Mouse (Mus musculus) forebrain, embryonic 11.5 days (tissue): ENCODE results near the gene Cxcl2. TPM values are rescaled to one million over a fixed set of nuclear protein-coding genes. Genes with fewer than 3 reads are reported as not detected.
A peak's percentile ranks its signal among the peaks of the same experiment; 100 is the strongest.

Experiments
- ATAC-seq: fragments of 200-750 bp; cut with Nextera tagmentation; replicated peaks from 2 replicates; pipeline ENCODE4 v1.8.0; 2017; ENCODE audit warnings: moderate TSS enrichment; ENCODE audit not compliant: low FRiP score
- DNase-seq: peaks from one replicate; pipeline ENCODE4 v3.0.0-alpha.2; 2017; ENCODE audit warnings: low spot score
- H3K27ac ChIP-seq: fragments of 300-500 bp; sonication (generic); 2 replicates; pipeline ENCODE4 v1.5.1; 2014; ENCODE audit warnings: low read depth, low read length
- H3K27me3 ChIP-seq: fragments of 300-500 bp; sonication (generic); 2 replicates; pipeline ENCODE4 v1.6.1; 2014; ENCODE audit warnings: mild to moderate bottlenecking, low read length, mixed read lengths; ENCODE audit not compliant: control insufficient read depth, insufficient read depth
- H3K36me3 ChIP-seq: fragments of 300-500 bp; sonication (generic); 2 replicates; pipeline ENCODE4 v1.6.1; 2014; ENCODE audit warnings: mild to moderate bottlenecking, low read length, moderate library complexity, mixed read lengths; ENCODE audit not compliant: control insufficient read depth, insufficient read depth
- H3K4me1 ChIP-seq: fragments of 300-500 bp; sonication (generic); replicated peaks from 2 replicates; pipeline ENCODE4 v1.6.1; 2014; ENCODE audit warnings: low read length, mixed read lengths; ENCODE audit not compliant: control insufficient read depth, insufficient read depth
- H3K4me2 ChIP-seq: fragments of 300-500 bp; sonication (generic); 2 replicates; pipeline ENCODE4 v1.6.1; 2014; ENCODE audit warnings: low read depth, mild to moderate bottlenecking, low read length, moderate library complexity, mixed read lengths; ENCODE audit not compliant: severe bottlenecking
- H3K4me3 ChIP-seq: fragments of 300-500 bp; sonication (generic); 2 replicates; pipeline ENCODE4 v1.5.1; 2014; ENCODE audit warnings: low read depth, low read length
- H3K9ac ChIP-seq: fragments of 300-500 bp; sonication (generic); 2 replicates; pipeline ENCODE4 v1.6.1; 2014; ENCODE audit warnings: low read length
- H3K9me3 ChIP-seq: fragments of 300-500 bp; sonication (generic); 2 replicates; pipeline ENCODE4 v1.6.1; 2016; ENCODE audit warnings: low read length, mixed read lengths; ENCODE audit not compliant: control insufficient read depth
- WGBS: fragments of 180-500 bp; shearing (Covaris S2); extraction: QIAGEN DNeasy Blood & Tissue Kit; methylation state at CpG from one replicate; pipeline ENCODE4 v1.1.7; 2014; 5-methylcytosine and 5-hydroxymethylcytosine counted together
- polyA plus RNA-seq: library from polyadenylated mRNA; unstranded; fragments of >200 nt; fragmentation: Nextera tagmentation; extraction: Ambion mirVana; gene quantifications from 2 replicates; pipeline ENCODE4 v1.2.1, GENCODE M21; 2014

Cxcl2 gene
- polyA plus RNA-seq, 1 experiment from 2014 or later = not detected

GRCm38 (mm10) chr5:90884628-90885242 lies 18.9 kb upstream of the Cxcl2 start:
- no peaks in the 10 kb centered on the region for H3K27me3 ChIP-seq
- H3K9me3 ChIP-seq = no peaks in the 10 kb centered on the region
- H3K9ac ChIP-seq = no peak overlapping the region
- no peak overlapping the region for H3K27ac ChIP-seq
- WGBS = 79% methylated on average over 2 of the region's 2 CpGs
- H3K4me2 ChIP-seq = no peak overlapping the region
- H3K4me3 ChIP-seq = no peak overlapping the region
- no peaks in the 10 kb centered on the region for H3K36me3 ChIP-seq
- ATAC-seq (no peak), DNase-seq (no peak)
- H3K4me1 ChIP-seq = no peaks in the 10 kb centered on the region

- ATAC-seq (no peak), DNase-seq (no peak)
- no peak overlapping the region for H3K9ac ChIP-seq
- H3K36me3 ChIP-seq = no peaks in the 10 kb centered on the region
- no peaks in the 10 kb centered on the region for H3K27me3 ChIP-seq
- H3K27ac ChIP-seq = no peak overlapping the region
- H3K4me3 ChIP-seq = no peak overlapping the region
- WGBS = 87% methylated on average over 5 of the region's 5 CpGs
- H3K4me1 ChIP-seq = no peaks in the 10 kb centered on the region; the same call in 1 of the 2 replicates
- H3K9me3 ChIP-seq = no peaks in the 10 kb centered on the region
- no peak overlapping the region for H3K4me2 ChIP-seq
These were observed 15.0 kb upstream of the Cxcl2 start for GRCm38 (mm10) chr5:90888661-90889060.

GRCm38 (mm10) chr5:90890519-90891463 lies 12.9 kb upstream of the Cxcl2 start, which contains the start of gene Cxcl1:
Gene Cxcl1, plus strand, starts transcription at chr5:90891241.
- WGBS = 11% methylated on average over 30 of the region's 30 CpGs
- H3K27ac ChIP-seq = no peak within 1 kb of the TSS

GRCm38 (mm10) chr5:90891464-90891813 lies 12.2 kb upstream of the Cxcl2 start:
- Histone ChIP-seq H3K9ac (peak overlapping the region; percentile 60), H3K36me3 (no peaks in the 10 kb centered on the region), H3K4me3 (peak overlapping the region; percentile 38), H3K27me3 (no peaks in the 10 kb centered on the region), H3K4me2 (peak overlapping the region; percentile 91), H3K27ac (no peak overlapping the region), H3K9me3 (no peaks in the 10 kb centered on the region), H3K4me1 (no peaks in the 10 kb centered on the region; the same call in 1 of the 2 replicates)
- WGBS = 17% methylated on average over 10 of the region's 10 CpGs
- ATAC-seq = peak; percentile 52; the same call in 1 of the 2 replicates
- DNase-seq = no peak

More at GRCm38 (mm10) chr5:90890519-90891463, 12.9 kb upstream of the Cxcl2 start, which contains the start of gene Cxcl1:
- DNase-seq = peak; percentile 66
- ATAC-seq = peak; percentile 83
- peak within 1 kb of the TSS; percentile 60 for H3K9ac ChIP-seq
- H3K4me1 ChIP-seq = no peaks in the 10 kb centered on the region; the same call in 1 of the 2 replicates
- H3K4me2 ChIP-seq = peak within 1 kb of the TSS; percentile 91
- peak within 1 kb of the TSS; percentile 38 for H3K4me3 ChIP-seq
- H3K27me3 ChIP-seq = no peaks in the 10 kb centered on the region
- no peaks in the 10 kb centered on the region for H3K9me3 ChIP-seq
- no peaks in the 10 kb centered on the region for H3K36me3 ChIP-seq

GRCm38 (mm10) chr5:90894231-90894630 lies 9.4 kb upstream of the Cxcl2 start:
- H3K9me3 ChIP-seq = no peaks in the 10 kb centered on the region
- H3K4me2 ChIP-seq = no peak overlapping the region
- no peak overlapping the region for H3K4me3 ChIP-seq
- no peak overlapping the region for H3K9ac ChIP-seq
- WGBS = 82% methylated on average over 8 of the region's 8 CpGs
- H3K27ac ChIP-seq = no peak overlapping the region
- DNase-seq (no peak), ATAC-seq (no peak)
- no peaks in the 10 kb centered on the region for H3K27me3 ChIP-seq
- H3K36me3 ChIP-seq = no peaks in the 10 kb centered on the region
- no peaks in the 10 kb centered on the region; the same call in 1 of the 2 replicates for H3K4me1 ChIP-seq

GRCm38 (mm10) chr5:90897429-90897828 lies 6.2 kb upstream of the Cxcl2 start:
- H3K27me3 ChIP-seq = no peaks in the 10 kb centered on the region
- H3K9me3 ChIP-seq = no peaks in the 10 kb centered on the region
- ATAC-seq (no peak), DNase-seq (no peak)
- no peaks in the 10 kb centered on the region for H3K4me1 ChIP-seq
- H3K4me2 ChIP-seq = no peak overlapping the region
- H3K36me3 ChIP-seq = no peaks in the 10 kb centered on the region
- H3K27ac ChIP-seq = no peak overlapping the region
- no peak overlapping the region for H3K9ac ChIP-seq
- H3K4me3 ChIP-seq = no peak overlapping the region
- WGBS = 80% methylated on average over 3 of the region's 3 CpGs

- no peaks in the 10 kb centered on the region for H3K36me3 ChIP-seq
- ATAC-seq (no peak), DNase-seq (no peak)
- 0 out of 2 replicates have a peak, but pooled peaks cover 2% of the 10 kb centered on the region for H3K27me3 ChIP-seq
- no peak overlapping the region for H3K9ac ChIP-seq
- H3K9me3 ChIP-seq = no peaks in the 10 kb centered on the region
- 81% methylated on average over 5 of the region's 5 CpGs for WGBS
- 0 out of 2 replicates have a peak, but pooled peaks cover 3% of the 10 kb centered on the region for H3K4me1 ChIP-seq
- no peak overlapping the region for H3K27ac ChIP-seq
- no peak overlapping the region for H3K4me2 ChIP-seq
- H3K4me3 ChIP-seq = no peak overlapping the region
These were observed 4.4 kb upstream of the Cxcl2 start for GRCm38 (mm10) chr5:90899308-90899707.

- H3K4me2 ChIP-seq = no peak overlapping the region
- no peak for DNase-seq
These were observed 3.5 kb upstream of the Cxcl2 start for GRCm38 (mm10) chr5:90900147-90900546.

More at GRCm38 (mm10) chr5:90900147-90900546, 3.5 kb upstream of the Cxcl2 start:
- 71% methylated on average over 7 of the region's 7 CpGs for WGBS
- Histone ChIP-seq H3K27ac (no peak overlapping the region), H3K27me3 (0 out of 2 replicates have a peak, but pooled peaks cover 2% of the 10 kb centered on the region), H3K4me1 (0 out of 2 replicates have a peak, but pooled peaks cover 3% of the 10 kb centered on the region), H3K9ac (no peak overlapping the region), H3K36me3 (no peaks in the 10 kb centered on the region), H3K4me3 (no peak overlapping the region), H3K9me3 (no peaks in the 10 kb centered on the region)
- no peak for ATAC-seq
